Mouse (Mus musculus) hindbrain, embryonic 15.5 days (tissue): ENCODE measurements around the gene Irf2bp1. TPM values are rescaled to one million over a fixed set of nuclear protein-coding genes. Genes with fewer than 3 reads are reported as not detected.

Experiments used
- ATAC-seq: fragments of 200-750 bp; cut with Nextera tagmentation; 2 replicates; pipeline ENCODE4 v1.8.0; 2017; ENCODE audit warnings: low read depth, moderate number of reproducible peaks, moderate TSS enrichment; ENCODE audit not compliant: low FRiP score
- H3K27ac ChIP-seq: fragments of 300-500 bp; sonication (generic); replicated peaks from 2 replicates; pipeline ENCODE4 v1.5.1; 2015; ENCODE audit warnings: mild to moderate bottlenecking, inconsistent platforms
- H3K27me3 ChIP-seq: fragments of 300-500 bp; sonication (generic); 2 replicates; pipeline ENCODE4 v1.6.1; 2015; ENCODE audit warnings: control low read depth, inconsistent platforms
- H3K36me3 ChIP-seq: fragments of 300-500 bp; sonication (generic); 2 replicates; pipeline ENCODE4 v1.6.1; 2015; ENCODE audit warnings: control low read depth, inconsistent platforms
- H3K4me1 ChIP-seq: fragments of 300-500 bp; sonication (generic); replicated peaks from 2 replicates; pipeline ENCODE4 v1.6.1; 2015; ENCODE audit warnings: control low read depth, inconsistent platforms
- H3K4me2 ChIP-seq: fragments of 300-500 bp; sonication (generic); 2 replicates; pipeline ENCODE4 v1.6.1; 2015; ENCODE audit warnings: moderate library complexity, mild to moderate bottlenecking, inconsistent platforms
- H3K4me3 ChIP-seq: fragments of 300-500 bp; sonication (generic); 2 replicates; pipeline ENCODE4 v1.5.1; 2015; ENCODE audit warnings: mild to moderate bottlenecking, inconsistent platforms
- H3K9ac ChIP-seq: fragments of 300-500 bp; sonication (generic); 2 replicates; pipeline ENCODE4 v1.6.1; 2015; ENCODE audit warnings: inconsistent platforms
- H3K9me3 ChIP-seq: fragments of 300-500 bp; sonication (generic); 2 replicates; pipeline ENCODE4 v1.6.1; 2016; ENCODE audit warnings: control low read depth, inconsistent platforms
- WGBS: fragments of 180-500 bp; shearing (Covaris S2); methylation state at CpG from one replicate; pipeline ENCODE4 v1.1.7; 2015; 5-methylcytosine and 5-hydroxymethylcytosine counted together
- polyA plus RNA-seq: library from polyadenylated mRNA; unstranded; fragments of >200 nt; fragmentation: Nextera tagmentation; extraction: Ambion mirVana; gene quantifications from 2 replicates; pipeline ENCODE4 v1.2.1, GENCODE M21; 2015

Gene Irf2bp1
- polyA plus RNA-seq, 1 experiment from 2014 or later = 35.2 TPM

DNA sequence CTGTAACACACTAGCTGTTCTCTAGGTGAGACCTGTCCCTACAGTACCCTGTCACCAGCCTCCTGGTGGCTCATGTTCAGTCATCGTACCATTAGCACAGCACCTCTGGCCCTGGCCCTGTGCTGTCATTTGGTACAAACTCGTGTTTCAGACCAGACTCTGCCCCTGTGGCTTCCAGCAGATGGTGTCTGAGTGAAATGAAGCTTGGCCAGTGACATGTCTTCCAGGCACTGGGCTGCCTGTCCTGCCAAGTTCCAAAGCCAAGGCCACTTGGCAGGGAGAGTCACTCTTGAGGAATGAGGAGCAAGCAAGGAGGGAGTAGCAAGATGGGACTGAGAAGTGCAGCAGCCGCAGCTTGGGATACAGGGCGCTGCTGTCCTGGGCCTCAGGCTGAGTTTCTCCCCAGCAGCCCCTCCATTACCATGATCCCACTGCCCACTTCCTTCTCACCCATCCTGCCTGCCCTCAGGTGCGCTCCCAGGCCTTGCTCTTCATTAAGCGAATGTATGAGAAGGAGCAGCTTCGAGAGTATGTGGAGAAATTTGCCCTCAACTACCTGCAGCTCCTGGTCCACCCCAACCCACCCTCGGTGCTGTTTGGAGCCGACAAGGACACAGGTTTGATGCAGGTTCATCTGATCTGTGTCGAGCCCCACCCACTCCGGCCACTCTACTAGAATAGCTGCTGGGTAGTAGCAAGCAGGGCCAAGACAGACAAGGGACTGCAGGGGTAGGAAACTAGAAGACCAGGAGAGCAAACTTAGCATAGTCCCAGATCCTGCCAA is 42.6 kb downstream of the Irf2bp1 start:
- Histone ChIP-seq H3K4me2 (no peak overlapping the region), H3K27me3 (no peaks in the 10 kb centered on the region), H3K27ac (no peak overlapping the region), H3K4me1 (no peaks in the 10 kb centered on the region), H3K9me3 (no peaks in the 10 kb centered on the region), H3K9ac (no peak overlapping the region), H3K36me3 (peaks cover 92% of the 10 kb centered on the region), H3K4me3 (no peak overlapping the region)
- no peak for ATAC-seq
- 95% methylated on average over 11 of the region's 11 CpGs for WGBS

DNA sequence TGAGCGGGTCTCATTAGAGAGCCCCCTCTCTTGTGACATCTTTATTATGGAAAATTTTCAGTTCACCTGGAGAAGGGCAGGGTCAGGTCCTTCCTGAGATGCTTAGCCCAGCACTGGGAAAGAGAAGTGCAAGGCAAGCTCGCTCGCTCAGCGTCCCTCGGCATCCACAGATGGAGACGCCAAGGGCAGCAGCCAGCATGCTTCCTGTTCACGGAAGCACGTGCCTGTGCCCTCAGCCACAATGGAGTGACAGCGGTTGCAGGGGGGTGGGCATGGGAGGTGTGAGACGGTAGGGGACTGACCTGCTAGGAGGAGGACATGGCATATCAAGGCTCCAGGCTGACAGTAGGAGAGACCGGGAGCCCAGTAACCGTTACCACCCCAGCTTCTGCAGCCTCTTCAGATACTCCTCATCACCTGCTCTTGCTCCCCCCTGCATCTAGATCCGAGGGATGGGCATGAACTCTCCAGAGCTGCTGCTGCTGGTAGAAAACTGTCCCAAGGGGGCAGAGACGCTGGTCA is 44.2 kb downstream of the Irf2bp1 start:
- no peaks in the 10 kb centered on the region for H3K4me1 ChIP-seq
- H3K27ac ChIP-seq = no peak overlapping the region
- peaks cover 79% of the 10 kb centered on the region for H3K36me3 ChIP-seq
- H3K4me3 ChIP-seq = no peak overlapping the region
- no peak overlapping the region for H3K4me2 ChIP-seq
- no peak overlapping the region for H3K9ac ChIP-seq
- no peaks in the 10 kb centered on the region for H3K9me3 ChIP-seq
- no peak for ATAC-seq
- no peaks in the 10 kb centered on the region for H3K27me3 ChIP-seq
- 88% methylated on average over 14 of the region's 14 CpGs for WGBS

DNA sequence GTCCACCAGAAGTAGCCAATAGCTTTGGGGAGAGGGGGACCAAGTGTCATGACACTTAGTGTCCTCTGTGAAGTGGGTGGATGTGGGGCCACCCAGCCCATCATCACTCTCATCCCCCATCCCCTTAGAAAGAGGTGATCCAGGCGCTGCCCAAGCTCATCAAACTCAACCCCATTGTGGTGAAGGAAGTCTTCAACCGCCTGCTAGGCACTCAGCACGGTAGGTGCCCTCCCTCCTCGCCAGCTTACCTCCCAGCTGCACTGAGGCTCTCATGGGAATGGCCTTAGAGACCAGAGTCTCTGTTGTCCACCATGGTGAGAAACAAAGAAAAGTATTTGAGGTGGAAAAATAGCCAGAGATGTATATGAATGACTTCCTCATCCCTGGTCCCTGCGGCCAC is 45.4 kb downstream of the Irf2bp1 start:
- Histone ChIP-seq H3K4me2 (no peak overlapping the region), H3K9me3 (no peaks in the 10 kb centered on the region), H3K4me3 (no peak overlapping the region), H3K27me3 (no peaks in the 10 kb centered on the region), H3K4me1 (peaks cover 3% of the 10 kb centered on the region), H3K9ac (no peak overlapping the region), H3K36me3 (peaks cover 70% of the 10 kb centered on the region), H3K27ac (no peak overlapping the region)
- no peak for ATAC-seq
- WGBS = 95% methylated on average over 5 of the region's 5 CpGs

DNA sequence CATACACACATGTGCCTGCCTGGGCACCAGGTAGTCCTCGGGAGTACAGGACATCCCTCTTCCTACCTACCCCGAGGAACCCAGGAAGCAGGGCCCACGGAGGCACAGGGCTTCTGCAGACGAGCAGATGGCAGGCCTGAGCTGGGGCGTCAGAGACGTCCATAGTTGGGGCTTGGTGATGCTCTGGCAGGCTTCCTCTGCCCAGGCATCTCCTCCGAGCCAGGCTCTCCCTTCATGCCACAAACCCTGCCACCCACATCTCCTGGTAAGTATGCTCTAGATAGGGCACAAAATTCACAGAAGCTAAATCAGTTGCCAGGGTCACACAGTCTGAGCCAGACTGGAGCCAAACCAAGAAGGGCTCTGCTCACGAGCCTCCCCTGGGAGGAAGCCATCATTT is 46.3 kb downstream of the Irf2bp1 start:
- Histone ChIP-seq H3K9me3 (no peaks in the 10 kb centered on the region), H3K4me2 (no peak overlapping the region), H3K9ac (no peak overlapping the region), H3K4me1 (peaks cover 10% of the 10 kb centered on the region), H3K4me3 (no peak overlapping the region), H3K27ac (no peak overlapping the region), H3K36me3 (peaks cover 60% of the 10 kb centered on the region), H3K27me3 (no peaks in the 10 kb centered on the region)
- ATAC-seq = no peak
- WGBS = 89% methylated on average over 8 of the region's 8 CpGs

DNA sequence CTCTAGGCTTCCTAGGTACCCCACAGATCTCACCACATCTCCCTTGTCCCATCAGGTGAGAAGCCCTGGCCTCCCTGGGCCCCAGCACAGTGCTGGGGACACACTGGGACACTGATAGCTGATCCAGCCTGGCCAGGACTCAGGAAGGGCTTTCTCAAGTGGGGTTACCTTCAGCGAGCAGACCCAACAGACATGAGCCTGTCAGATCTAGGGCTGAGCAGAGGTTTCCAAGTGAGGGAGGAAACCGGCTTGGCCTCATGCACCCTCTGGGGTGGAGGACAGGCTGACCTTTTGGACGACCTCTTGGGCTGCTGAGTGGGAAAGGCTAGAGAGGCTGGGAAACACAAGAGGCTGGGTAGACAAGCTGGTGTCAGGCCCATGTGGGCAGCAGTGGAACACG is 47.3 kb downstream of the Irf2bp1 start:
- peaks cover 50% of the 10 kb centered on the region for H3K36me3 ChIP-seq
- H3K27me3 ChIP-seq = no peaks in the 10 kb centered on the region
- 72% methylated on average over 4 of the region's 4 CpGs for WGBS

DNA sequence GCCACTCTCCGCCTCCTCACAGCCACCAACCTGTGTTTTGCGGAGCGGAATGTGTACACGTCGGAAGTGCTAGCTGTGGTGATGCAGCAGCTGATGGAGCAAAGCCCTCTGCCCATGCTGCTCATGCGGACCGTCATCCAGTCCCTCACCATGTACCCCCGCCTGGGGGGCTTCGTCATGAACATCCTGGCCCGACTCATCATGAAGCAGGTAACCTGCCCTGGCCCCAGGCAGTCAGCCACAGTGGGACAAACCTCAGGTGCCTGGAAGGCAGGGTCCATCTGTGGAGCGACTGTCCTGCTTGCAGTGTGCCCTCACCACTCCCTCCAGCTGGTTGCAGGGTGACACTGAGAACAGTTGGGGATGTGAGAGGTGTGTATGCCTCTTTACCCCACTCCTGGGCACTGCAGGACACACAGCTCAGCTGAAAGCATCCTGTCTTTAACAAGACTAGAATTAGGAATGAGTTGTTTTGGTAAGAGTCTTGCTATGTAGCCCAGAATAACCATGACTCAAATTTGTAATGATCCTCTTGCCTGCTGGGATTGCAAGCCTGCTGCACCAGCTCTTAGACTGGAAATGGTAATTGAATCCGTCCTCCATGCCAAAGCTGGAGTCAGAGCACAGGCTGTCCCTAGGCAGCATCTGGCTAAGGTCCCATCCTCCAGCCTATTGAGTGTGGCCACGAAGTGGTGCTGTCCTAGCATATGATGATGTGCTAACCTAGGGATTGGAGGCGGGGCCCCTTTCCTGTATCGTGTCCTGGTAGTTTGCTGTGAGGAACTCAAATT is 48.7 kb downstream of the Irf2bp1 start:
- Histone ChIP-seq H3K27me3 (no peaks in the 10 kb centered on the region), H3K9me3 (no peaks in the 10 kb centered on the region), H3K4me3 (no peak overlapping the region), H3K36me3 (peaks cover 40% of the 10 kb centered on the region), H3K4me1 (peaks cover 10% of the 10 kb centered on the region), H3K9ac (no peak overlapping the region), H3K4me2 (no peak overlapping the region), H3K27ac (no peak overlapping the region)
- 93% methylated on average over 15 of the region's 15 CpGs for WGBS
- no peak for ATAC-seq

More for the DNA sequence above, 47.3 kb downstream of the Irf2bp1 start:
- H3K4me1 ChIP-seq = peaks cover 10% of the 10 kb centered on the region
- no peak overlapping the region for H3K4me2 ChIP-seq
- H3K9me3 ChIP-seq = no peaks in the 10 kb centered on the region
- no peak overlapping the region for H3K9ac ChIP-seq
- no peak overlapping the region for H3K27ac ChIP-seq
- ATAC-seq = no peak
- H3K4me3 ChIP-seq = no peak overlapping the region

DNA sequence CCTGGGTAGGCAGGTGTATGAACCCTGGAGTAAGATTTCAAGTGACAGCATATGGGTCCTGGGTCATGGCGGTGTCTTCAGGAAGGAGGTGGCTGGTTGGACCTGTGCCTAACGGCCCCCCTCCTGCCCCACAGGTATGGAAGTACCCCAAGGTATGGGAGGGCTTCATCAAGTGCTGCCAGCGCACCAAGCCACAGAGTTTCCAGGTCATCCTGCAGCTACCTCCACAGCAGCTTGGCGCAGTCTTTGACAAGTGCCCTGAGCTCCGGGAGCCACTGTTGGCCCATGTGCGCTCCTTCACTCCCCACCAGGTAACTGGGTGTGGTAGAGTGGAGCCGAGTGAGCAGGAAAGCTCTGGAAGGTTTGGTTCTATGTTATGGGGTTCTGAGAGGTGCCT is 49.3 kb downstream of the Irf2bp1 start:
- Histone ChIP-seq H3K4me3 (no peak overlapping the region), H3K36me3 (peaks cover 34% of the 10 kb centered on the region), H3K4me1 (peaks cover 10% of the 10 kb centered on the region), H3K27ac (no peak overlapping the region), H3K27me3 (no peaks in the 10 kb centered on the region), H3K9ac (no peak overlapping the region), H3K4me2 (no peak overlapping the region), H3K9me3 (no peaks in the 10 kb centered on the region)
- no peak for ATAC-seq
- WGBS = 94% methylated on average over 7 of the region's 7 CpGs

DNA sequence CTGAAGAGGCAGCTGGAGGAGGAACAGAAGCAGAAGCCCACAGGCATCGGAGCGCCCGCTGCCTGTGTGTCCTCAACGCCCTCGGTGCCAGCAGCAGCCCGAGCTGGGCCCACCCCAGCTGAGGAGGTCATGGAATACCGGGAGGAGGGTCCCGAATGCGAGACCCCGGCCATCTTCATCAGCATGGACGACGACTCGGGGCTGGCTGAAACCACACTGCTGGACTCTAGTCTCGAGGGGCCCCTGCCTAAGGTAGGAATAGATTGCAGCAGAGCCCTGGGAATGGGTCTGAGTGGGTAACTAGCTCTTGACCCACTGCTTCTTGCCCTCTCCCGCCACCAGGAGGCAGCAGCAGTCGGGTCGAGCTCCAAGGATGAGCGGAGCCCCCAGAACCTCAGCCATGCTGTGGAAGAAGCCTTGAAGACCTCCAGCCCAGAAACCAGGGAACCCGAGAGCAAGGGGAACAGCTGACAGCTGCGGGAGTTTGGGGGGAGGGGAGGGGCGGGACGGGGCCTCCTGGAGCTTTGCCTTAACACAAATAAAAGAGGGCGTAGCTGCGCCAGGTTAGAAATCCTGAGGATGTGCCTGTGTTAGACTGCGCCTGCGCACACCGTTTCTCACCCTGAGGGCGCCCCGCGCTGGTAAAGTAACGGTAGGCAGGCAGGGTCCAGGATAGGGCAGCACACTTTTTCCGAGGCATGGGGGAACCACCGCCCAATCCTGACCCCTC is 50.4 kb downstream of the Irf2bp1 start, which contains the start of gene Rsph6a:
Gene Rsph6a (plus strand): TSS at position 644 of the 730 bp plus-strand sequence.
- H3K36me3 ChIP-seq = peaks cover 25% of the 10 kb centered on the region
- H3K27me3 ChIP-seq = no peaks in the 10 kb centered on the region
- peaks cover 10% of the 10 kb centered on the region for H3K4me1 ChIP-seq
- peak within 1 kb of the TSS; percentile 43 for H3K9ac ChIP-seq
- H3K4me2 ChIP-seq = peak within 1 kb of the TSS; percentile 56
- H3K9me3 ChIP-seq = no peaks in the 10 kb centered on the region
- WGBS = 26% methylated on average over 33 of the region's 33 CpGs
- peak within 1 kb of the TSS; percentile 27 for H3K4me3 ChIP-seq
- H3K27ac ChIP-seq = peak within 1 kb of the TSS; percentile 52; the same call in 1 of the 2 replicates
- ATAC-seq = peak; percentile 72

DNA sequence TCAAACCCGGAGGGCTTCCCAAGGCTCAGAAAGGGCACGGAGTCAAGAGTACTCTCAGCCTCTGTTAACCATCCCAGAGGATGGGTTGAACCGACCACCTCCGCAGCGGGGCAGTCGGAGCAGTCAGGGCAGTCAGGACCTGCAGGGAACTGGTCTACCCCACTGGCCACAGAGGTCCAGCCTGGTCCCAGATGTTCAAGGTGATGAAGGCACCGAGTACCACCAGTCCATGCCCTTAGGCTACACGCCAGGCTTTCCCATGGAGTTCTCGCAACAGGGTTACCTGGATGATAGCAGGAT is 50.9 kb downstream of the Irf2bp1 start:
- no peaks in the 10 kb centered on the region for H3K9me3 ChIP-seq
- no peak overlapping the region for H3K27ac ChIP-seq
- no peaks in the 10 kb centered on the region for H3K27me3 ChIP-seq
- H3K4me3 ChIP-seq = peak overlapping the region; percentile 27
- H3K36me3 ChIP-seq = peaks cover 21% of the 10 kb centered on the region
- H3K4me1 ChIP-seq = peaks cover 10% of the 10 kb centered on the region
- H3K9ac ChIP-seq = peak overlapping the region; percentile 43
- WGBS = 57% methylated on average over 9 of the region's 9 CpGs
- peak; percentile 17; the same call in 1 of the 2 replicates for ATAC-seq
- peak overlapping the region; percentile 56 for H3K4me2 ChIP-seq

DNA sequence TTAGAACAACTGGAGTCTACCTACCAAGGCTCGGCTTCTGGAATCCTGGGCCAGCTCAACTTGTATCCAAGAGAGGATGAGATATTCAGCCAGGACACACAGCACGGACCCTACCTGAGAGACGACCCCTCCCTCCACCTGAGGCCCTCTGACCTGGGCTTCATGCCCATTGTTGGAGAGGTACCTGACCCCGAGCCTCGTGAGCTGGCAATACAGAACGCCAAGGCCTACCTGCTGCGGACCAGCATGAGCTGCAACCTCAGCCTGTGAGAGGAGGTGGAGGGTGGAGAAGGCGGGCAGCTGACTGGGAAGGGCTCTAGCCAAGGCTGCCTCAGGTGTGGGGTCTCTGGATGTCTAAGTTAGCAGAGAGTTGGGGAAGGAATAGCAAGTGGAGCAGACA is 51.3 kb downstream of the Irf2bp1 start:
- no peak overlapping the region for H3K4me2 ChIP-seq
- H3K27ac ChIP-seq = no peak overlapping the region
- H3K9ac ChIP-seq = no peak overlapping the region
- no peak overlapping the region for H3K4me3 ChIP-seq
- H3K9me3 ChIP-seq = no peaks in the 10 kb centered on the region
- peaks cover 10% of the 10 kb centered on the region for H3K4me1 ChIP-seq
- H3K27me3 ChIP-seq = no peaks in the 10 kb centered on the region
- 93% methylated on average over 8 of the region's 8 CpGs for WGBS
- ATAC-seq = no peak
- peaks cover 17% of the 10 kb centered on the region for H3K36me3 ChIP-seq
